Mouse (Mus musculus): Measurements from ENCODE around the gene Retreg3. TPM values are rescaled to one million over a fixed set of nuclear protein-coding genes. Genes with fewer than 3 reads are reported as not detected.
A peak's percentile ranks its signal among the peaks of the same experiment; 100 is the strongest.

The Retreg3 gene
- total RNA-seq, 4 experiments from 2014 or later, result 51.3 to 53.1 (median 52.4) TPM

- DNase-seq (ENCODE audit: low spot score in 2 of 2), result peak; percentile 87
These were observed 37.2 kb downstream of the Retreg3 start, which contains the start of gene Coasy for GRCm38 (mm10) chr11:101082208-101083082. Gene Coasy, plus strand, starts transcription at chr11:101082565.

GRCm38 (mm10) chr11:101081659-101082058 lies 38.0 kb downstream of the Retreg3 start:
- DNase-seq (ENCODE audit: low spot score in 2 of 2), result no peak

GRCm38 (mm10) chr11:101080421-101080820 lies 39.3 kb downstream of the Retreg3 start:
- no peak for DNase-seq (ENCODE audit: low spot score in 2 of 2)

GRCm38 (mm10) chr11:101079746-101080145 lies 39.9 kb downstream of the Retreg3 start:
- DNase-seq (ENCODE audit: low spot score in 2 of 2), result no peak

- DNase-seq (ENCODE audit: low spot score in 2 of 2), result no peak
These were observed 41.6 kb downstream of the Retreg3 start, which contains the start of gene Hsd17b1 for GRCm38 (mm10) chr11:101078121-101078520. Gene Hsd17b1, plus strand, starts transcription at chr11:101078411.

- no peak for DNase-seq (ENCODE audit: low spot score in 2 of 2)
These were observed 47.8 kb downstream of the Retreg3 start for GRCm38 (mm10) chr11:101071810-101072428.

GRCm38 (mm10) chr11:101070987-101071386 lies 48.7 kb downstream of the Retreg3 start:
- DNase-seq (ENCODE audit: low spot score in 2 of 2), result no peak

- DNase-seq (ENCODE audit: low spot score in 2 of 2), result no peak
These were observed 49.5 kb downstream of the Retreg3 start for GRCm38 (mm10) chr11:101070189-101070527.

GRCm38 (mm10) chr11:101069391-101070188 lies 50.1 kb downstream of the Retreg3 start, which contains the start of gene Naglu:
Gene Naglu, plus strand, starts transcription at chr11:101070012.
- peak; percentile 91 to 93 for DNase-seq (ENCODE audit: low spot score in 2 of 2)

- peak; percentile 66 to 85 for DNase-seq (ENCODE audit: low spot score in 2 of 2)
These were observed 52.9 kb downstream of the Retreg3 start for GRCm38 (mm10) chr11:101066549-101067412.

GRCm38 (mm10) chr11:101065002-101065401 lies 54.7 kb downstream of the Retreg3 start:
- no peak for DNase-seq (ENCODE audit: low spot score in 2 of 2)

GRCm38 (mm10) chr11:101064462-101064861 lies 55.2 kb downstream of the Retreg3 start:
- no peak for DNase-seq (ENCODE audit: low spot score in 2 of 2)

GRCm38 (mm10) chr11:101063676-101064327 lies 55.9 kb downstream of the Retreg3 start:
- DNase-seq (ENCODE audit: low spot score in 2 of 2), result peak in 1 of 2 experiments; percentile 69

- DNase-seq (ENCODE audit: low spot score in 2 of 2), result no peak
These were observed 56.6 kb downstream of the Retreg3 start for GRCm38 (mm10) chr11:101062971-101063675.

GRCm38 (mm10) chr11:101062165-101062884 lies 57.4 kb downstream of the Retreg3 start:
- no peak for DNase-seq (ENCODE audit: low spot score in 2 of 2)

- DNase-seq (ENCODE audit: low spot score in 2 of 2), result no peak
These were observed 58.6 kb downstream of the Retreg3 start for GRCm38 (mm10) chr11:101061049-101061448.

GRCm38 (mm10) chr11:101060126-101060525 lies 59.6 kb downstream of the Retreg3 start:
- DNase-seq (ENCODE audit: low spot score in 2 of 2), result peak in 1 of 2 experiments; percentile 68

- no peak for DNase-seq (ENCODE audit: low spot score in 2 of 2)
These were observed 60.2 kb downstream of the Retreg3 start for GRCm38 (mm10) chr11:101059473-101059872.

GRCm38 (mm10) chr11:101058726-101059125 lies 61.0 kb downstream of the Retreg3 start:
- DNase-seq (ENCODE audit: low spot score in 2 of 2), result no peak
